ENCODE assay signal across 23 mouse cellular contexts in the genomic region with DNA sequence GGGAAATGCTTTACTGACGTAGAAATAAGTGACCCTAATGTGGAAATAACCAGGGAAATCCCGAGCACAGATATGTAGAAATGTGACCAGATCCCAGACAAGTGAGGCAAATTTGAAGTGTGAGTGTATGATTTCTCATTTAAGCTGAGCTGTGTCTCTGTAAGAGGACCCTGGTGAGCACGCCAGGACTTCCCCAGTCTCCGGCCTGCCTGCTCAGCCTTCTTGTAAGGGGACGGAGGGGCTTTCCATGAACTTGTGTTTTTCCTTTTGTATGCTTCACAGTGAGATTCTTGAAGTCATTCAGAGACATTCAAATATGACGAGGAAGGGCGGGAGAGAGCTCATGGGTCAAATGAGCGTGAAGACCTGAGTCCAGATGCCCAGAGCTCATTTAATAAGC. TPM values are rescaled to one million over a fixed set of nuclear protein-coding genes. Genes with fewer than 3 reads are reported as not detected.
DNase-seq lines count a peak whose midpoint lies in the region; ATAC-seq lines count a peak whose summit lies in the region.
"Had no signal": no experiment of that assay in that cellular context is flagged by ENCODE, and none has a peak within 500 bp of the region (broad histone marks: within the 10 kb centered on the region; RNA-seq: fewer than 3 reads in every experiment).

No protein-coding gene starts in this region.

- H3K36me3 ChIP-seq in midbrain, embryonic 11.5 days (ENCODE audit: control insufficient read depth, insufficient read depth, low read length), result no peaks in the 10 kb centered on the region
- no peaks in the 10 kb centered on the region for H3K36me3 ChIP-seq in midbrain, embryonic 16.5 days (ENCODE audit: control insufficient read depth, insufficient read depth, low read length)
- H3K36me3 ChIP-seq: forebrain, embryonic 15.5 days had no signal

- peak; percentile 72 for DNase-seq in midbrain, embryonic 11.5 days (ENCODE audit: low spot score, missing footprints)
- no peak for DNase-seq in urinary bladder, postnatal 10 days (ENCODE audit: low spot score)
- no peak for DNase-seq in frontal cortex, adult 2 months (ENCODE audit: extremely low spot score in 1 of 2, low spot score in 1 of 2)
- DNase-seq: adrenal gland, adult 2 months; adrenal gland, postnatal 10 days; adrenal gland, postnatal 25 days; cerebellum, adult 11-12 months; cerebellum, adult 2 months; cerebellum, adult 9-10 months; cerebellum, postnatal 10 days; cerebellum, postnatal 25 days; forebrain, postnatal 0 days had no signal

- no peak overlapping the region for H3K4me2 ChIP-seq in midbrain, embryonic 11.5 days
- H3K4me2 ChIP-seq in midbrain, embryonic 16.5 days (ENCODE audit: low read length), result no peak overlapping the region
- H3K4me2 ChIP-seq: embryonic facial prominence, embryonic 12.5 days; forebrain, embryonic 13.5 days; forebrain, embryonic 15.5 days had no signal

- no peak overlapping the region for H3K27ac ChIP-seq in midbrain, embryonic 11.5 days (ENCODE audit: low read depth, low read length)
- H3K27ac ChIP-seq in midbrain, embryonic 16.5 days (ENCODE audit: low read length), result no peak overlapping the region
- H3K27ac ChIP-seq: embryonic facial prominence, embryonic 10.5 days; embryonic facial prominence, embryonic 12.5 days; forebrain, embryonic 13.5 days; forebrain, embryonic 15.5 days had no signal

- H3K27me3 ChIP-seq in midbrain, embryonic 11.5 days (ENCODE audit: control insufficient read depth, insufficient read depth, low read length), result no peaks in the 10 kb centered on the region
- H3K27me3 ChIP-seq in midbrain, embryonic 16.5 days (ENCODE audit: control insufficient read depth, insufficient read depth, low read depth, low read length), result no peaks in the 10 kb centered on the region
- H3K27me3 ChIP-seq: embryonic facial prominence, embryonic 12.5 days; forebrain, embryonic 13.5 days; forebrain, embryonic 15.5 days; Patski had no signal

- no peak overlapping the region for H3K4me3 ChIP-seq in midbrain, embryonic 11.5 days (ENCODE audit: low read depth, low read length)
- no peak overlapping the region for H3K4me3 ChIP-seq in midbrain, embryonic 16.5 days (ENCODE audit: low read depth, low read length)
- H3K4me3 ChIP-seq: embryonic facial prominence, embryonic 10.5 days; embryonic facial prominence, embryonic 12.5 days; forebrain, embryonic 13.5 days; forebrain, embryonic 15.5 days had no signal

- 77% methylated on average over 8 of the region's 8 CpGs for WGBS in midbrain, embryonic 11.5 days
- WGBS in midbrain, embryonic 16.5 days, result 70% methylated on average over 8 of the region's 8 CpGs

- no peak for ATAC-seq in midbrain, embryonic 11.5 days (ENCODE audit: low FRiP score)
- no peak for ATAC-seq in midbrain, embryonic 16.5 days
- ATAC-seq in CD4-positive, CD25-positive, alpha-beta regulatory T cell, adult 4 months, result peak; percentile 53
- ATAC-seq in activated CD4-positive, CD25-positive, alpha-beta regulatory T cell, adult 4 months, result peak; percentile 40
- peak; percentile 49 for ATAC-seq in inflammation-experienced regulatory T-cells, adult 6 months
- ATAC-seq in megakaryocyte-erythroid progenitor cell, adult 5-6 weeks (replicated peaks; ENCODE audit: low FRiP score, low TSS enrichment, poor library complexity, severe bottlenecking), result no peak
- ATAC-seq: forebrain, embryonic 13.5 days; forebrain, embryonic 15.5 days; forebrain, postnatal 0 days; Patski had no signal

- no peak overlapping the region for H3K9ac ChIP-seq in midbrain, embryonic 11.5 days (ENCODE audit: low read length)
- H3K9ac ChIP-seq in midbrain, embryonic 16.5 days (ENCODE audit: low read depth, low read length), result no peak overlapping the region
- H3K9ac ChIP-seq: embryonic facial prominence, embryonic 12.5 days; forebrain, embryonic 13.5 days; forebrain, embryonic 15.5 days; forebrain, postnatal 0 days had no signal

- 0 out of 2 replicates have a peak, but pooled peaks cover 2% of the 10 kb centered on the region for H3K4me1 ChIP-seq in midbrain, embryonic 11.5 days (ENCODE audit: control insufficient read depth, insufficient read depth, low read length)
- no peaks in the 10 kb centered on the region for H3K4me1 ChIP-seq in midbrain, embryonic 16.5 days (ENCODE audit: control insufficient read depth, insufficient read depth, low read length)
- H3K4me1 ChIP-seq: embryonic facial prominence, embryonic 12.5 days; forebrain, embryonic 15.5 days had no signal

- no peaks in the 10 kb centered on the region for H3K9me3 ChIP-seq in midbrain, embryonic 11.5 days (ENCODE audit: control insufficient read depth, low read length)
- no peaks in the 10 kb centered on the region for H3K9me3 ChIP-seq in midbrain, embryonic 16.5 days (replicated peaks; ENCODE audit: control insufficient read depth, low read length, poor library complexity, severe bottlenecking)
- H3K9me3 ChIP-seq: embryonic facial prominence, embryonic 10.5 days; embryonic facial prominence, embryonic 12.5 days; forebrain, embryonic 13.5 days; forebrain, embryonic 15.5 days; G1E had no signal

RNA-seq across cellular contexts. Expression of a gene that starts 14.0 kb away (rescaled TPM):
- 15.0 and 16.3 TPM in 2 replicates for polyA plus RNA-seq in midbrain, embryonic 11.5 days (2014; fragmentation: Nextera tagmentation; extraction: Ambion mirVana)
- 11.2 and 11.6 TPM in 2 replicates for polyA plus RNA-seq in midbrain, embryonic 16.5 days (2015; fragmentation: Nextera tagmentation; extraction: Ambion mirVana)
- 1,000 to 10,000 TPM in 1 of 2 experiments, 100 to 1,000 TPM in 1; 971 to 1,303 TPM for polyA plus RNA-seq in CD4-positive, CD25-positive, alpha-beta regulatory T cell, adult 4 months (2017; shearing (Covaris generic))
- 100 to 1,000 TPM; 697 to 904 TPM for polyA plus RNA-seq in activated CD4-positive, CD25-positive, alpha-beta regulatory T cell, adult 4 months (2017; shearing (Covaris generic))
- polyA plus RNA-seq in inflammation-experienced regulatory T-cells, adult 6 months (2017; shearing (Covaris generic)), result 1,000 to 10,000 TPM in 2 of 3 experiments, 100 to 1,000 TPM in 1; 639 to 1,069 (median 1,003) TPM
- 28.0 and 45.6 TPM in 2 replicates for total RNA-seq in megakaryocyte-erythroid progenitor cell, adult 5-6 weeks (2014; fragmentation: Nextera tagmentation)
- total RNA-seq in megakaryocyte-erythroid progenitor cell, adult 5-6 weeks (2017), result 47.4 and 67.7 TPM in 2 replicates
- polyA plus RNA-seq in frontal cortex, adult 2 months (2012; rRNA removed), result 19.4 and 19.5 TPM in 2 replicates

Comparison
In these comparisons a context has a peak if more than half of its experiments do, and no peak if none do; other contexts are left out.
1. ATAC-seq: peak in CD4-positive, CD25-positive, alpha-beta regulatory T cell, adult 4 months (single experiment), activated CD4-positive, CD25-positive, alpha-beta regulatory T cell, adult 4 months (single experiment) and inflammation-experienced regulatory T-cells, adult 6 months (single experiment); none in midbrain, embryonic 11.5 days (single experiment), midbrain, embryonic 16.5 days (single experiment) and megakaryocyte-erythroid progenitor cell, adult 5-6 weeks (single experiment).
2. RNA of a gene that starts 14.0 kb away (polyA plus RNA-seq): 971 to 1,303 TPM in CD4-positive, CD25-positive, alpha-beta regulatory T cell, adult 4 months, 639 to 1,069 TPM in inflammation-experienced regulatory T-cells, adult 6 months and 697 to 904 TPM in activated CD4-positive, CD25-positive, alpha-beta regulatory T cell, adult 4 months; 19.4 to 19.5 TPM in frontal cortex, adult 2 months, 15.0 to 16.3 TPM in midbrain, embryonic 11.5 days and 11.2 to 11.6 TPM in midbrain, embryonic 16.5 days; every median in the first group is over 10 times any median in the second.